19 mouse cellular contexts compared by ENCODE assay signal in genomic region chr10:38139196-38139595, GRCm38 (mm10).
"Had no signal": no experiment of that assay in that cellular context is flagged by ENCODE, and none has a peak within 500 bp of the region (broad histone marks: within the 10 kb centered on the region; RNA-seq: fewer than 3 reads in every experiment).

No protein-coding gene starts in this region.

- H3K36me3 ChIP-seq: limb, embryonic 12.5 days; limb, embryonic 15.5 days; liver, embryonic 13.5 days; midbrain, embryonic 12.5 days; midbrain, embryonic 15.5 days; neural tube, embryonic 12.5 days; neural tube, embryonic 15.5 days had no signal

- DNase-seq: kidney, adult 2 months; kidney, postnatal 25 days; layer of hippocampus, postnatal 36 days; left cerebral cortex, postnatal 4 days; liver, embryonic 13.5 days; lung, embryonic 14.5 days; right cerebral cortex, adult 18-20 months; right cerebral cortex, postnatal 14 days; right cerebral cortex, postnatal 4 days; thymus, postnatal 25 days had no signal

- H3K4me2 ChIP-seq: limb, embryonic 12.5 days; limb, embryonic 15.5 days; liver, embryonic 13.5 days; lung, embryonic 14.5 days; midbrain, embryonic 12.5 days; midbrain, embryonic 15.5 days; neural tube, embryonic 12.5 days; neural tube, embryonic 15.5 days had no signal

- H3K4me1 ChIP-seq: limb, embryonic 12.5 days; limb, embryonic 15.5 days; liver, embryonic 13.5 days; midbrain, embryonic 12.5 days; midbrain, embryonic 15.5 days; neural tube, embryonic 12.5 days; neural tube, embryonic 15.5 days had no signal

- H3K27me3 ChIP-seq: limb, embryonic 12.5 days; limb, embryonic 15.5 days; liver, embryonic 13.5 days; midbrain, embryonic 12.5 days; midbrain, embryonic 15.5 days; neural tube, embryonic 12.5 days; neural tube, embryonic 15.5 days had no signal

- H3K4me3 ChIP-seq: limb, embryonic 12.5 days; limb, embryonic 15.5 days; liver, embryonic 13.5 days; midbrain, embryonic 12.5 days; midbrain, embryonic 15.5 days; neural tube, embryonic 12.5 days; neural tube, embryonic 15.5 days had no signal

- H3K27ac ChIP-seq: limb, embryonic 12.5 days; limb, embryonic 15.5 days; liver, embryonic 13.5 days; macrophage; midbrain, embryonic 12.5 days; midbrain, embryonic 15.5 days; neural tube, embryonic 12.5 days; neural tube, embryonic 15.5 days; stomach, postnatal 0 days had no signal

- ATAC-seq: intestine, postnatal 0 days; midbrain, embryonic 15.5 days had no signal

- H3K9ac ChIP-seq: limb, embryonic 12.5 days; limb, embryonic 15.5 days; liver, embryonic 13.5 days; lung, embryonic 14.5 days; midbrain, embryonic 12.5 days; midbrain, embryonic 15.5 days; neural tube, embryonic 12.5 days; neural tube, embryonic 15.5 days had no signal

- H3K9me3 ChIP-seq: limb, embryonic 12.5 days; limb, embryonic 15.5 days; liver, embryonic 13.5 days; midbrain, embryonic 12.5 days; midbrain, embryonic 15.5 days; neural tube, embryonic 12.5 days; neural tube, embryonic 15.5 days had no signal
